Mouse (Mus musculus) lung, postnatal 25 days (tissue): ENCODE results near the gene Gm26741.
"Not testable (repeated sequence)": the region's sequence is repeated elsewhere in the genome, so short reads cannot be mapped to it uniquely, and the experiment has no call there.

Experiments used
- DNase-seq: peaks from one replicate; pipeline ENCODE4 v3.0.0; 2022; ENCODE audit warnings: low spot score

Gm26741 gene

DNA sequence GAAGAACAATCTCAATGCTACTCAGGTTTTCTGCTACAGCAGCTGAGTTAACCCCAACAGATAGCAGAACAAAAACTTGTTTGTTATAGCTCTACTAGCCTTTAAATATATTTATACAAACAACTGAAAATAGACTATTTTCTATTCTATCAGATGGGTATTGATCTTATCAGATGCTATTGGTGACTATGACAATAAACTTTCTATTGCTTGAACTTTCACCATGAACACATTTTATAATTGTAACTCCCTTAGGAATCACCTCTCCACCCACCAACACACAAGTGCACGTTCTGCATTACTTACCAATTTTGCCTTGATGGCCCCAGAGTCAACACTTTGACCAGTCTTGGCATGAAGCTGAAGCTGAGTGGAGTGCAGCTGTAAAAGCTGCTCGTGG is at the start of gene Gm26741:
Gene Gm26741, plus strand, starts transcription at position 301 of the 400 bp plus-strand sequence.
- no peak for DNase-seq

DNA sequence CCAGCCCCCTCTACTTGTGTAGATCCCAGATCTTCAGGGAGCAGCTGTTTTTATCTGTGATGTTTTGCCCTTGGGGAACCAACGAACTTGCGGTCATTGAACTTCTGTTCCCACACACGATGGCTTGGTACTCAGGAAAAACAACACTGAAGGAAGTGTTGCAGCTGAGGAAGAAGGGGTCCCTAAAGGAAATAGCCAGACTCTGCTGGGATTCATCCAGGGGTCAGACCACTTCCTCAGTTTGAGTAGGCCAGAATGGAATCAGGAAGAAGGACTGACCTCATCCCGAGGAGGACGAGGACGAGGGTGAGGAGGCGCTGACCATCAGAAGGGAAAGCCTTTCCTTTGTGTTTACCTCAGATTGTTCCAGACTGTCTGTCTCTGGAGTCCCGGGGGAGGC is 49.4 kb upstream of the Gm26741 start:
- peak; percentile 63 for DNase-seq

DNA sequence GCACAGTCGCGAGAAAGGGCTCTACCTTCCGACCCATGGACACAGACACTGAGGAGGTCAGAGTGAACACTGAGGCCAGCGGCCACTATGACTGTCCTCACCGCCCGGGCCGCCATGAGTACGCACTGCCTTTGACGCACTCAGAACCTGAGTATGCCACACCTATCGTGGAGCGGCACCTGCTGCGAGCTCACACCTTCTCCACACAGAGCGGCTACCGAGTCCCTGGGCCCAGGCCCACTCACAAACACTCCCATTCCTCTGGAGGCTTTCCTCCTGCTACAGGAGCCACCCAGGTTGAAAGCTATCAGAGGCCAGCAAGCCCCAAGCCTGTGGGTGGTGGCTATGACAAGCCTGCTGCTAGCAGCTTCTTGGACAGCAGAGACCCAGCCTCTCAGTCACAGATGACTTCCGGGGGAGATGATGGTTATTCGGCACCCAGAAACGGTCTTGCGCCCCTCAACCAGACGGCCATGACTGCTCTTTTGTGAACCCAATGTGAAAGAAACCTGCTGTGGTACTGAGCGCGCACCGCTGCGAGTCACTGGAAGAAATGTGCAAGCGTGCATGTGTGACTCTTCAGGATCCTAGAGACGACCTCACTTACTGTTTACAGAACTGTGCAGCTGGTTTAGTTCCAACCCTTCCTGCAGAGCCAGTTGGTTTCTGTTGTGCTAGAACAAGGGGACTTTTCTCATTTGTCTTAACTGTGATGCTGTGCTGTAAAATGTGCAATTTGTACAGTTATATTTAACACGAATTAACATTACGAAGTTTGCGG is 38.9 kb upstream of the Gm26741 start:
- DNase-seq = no peak

DNA sequence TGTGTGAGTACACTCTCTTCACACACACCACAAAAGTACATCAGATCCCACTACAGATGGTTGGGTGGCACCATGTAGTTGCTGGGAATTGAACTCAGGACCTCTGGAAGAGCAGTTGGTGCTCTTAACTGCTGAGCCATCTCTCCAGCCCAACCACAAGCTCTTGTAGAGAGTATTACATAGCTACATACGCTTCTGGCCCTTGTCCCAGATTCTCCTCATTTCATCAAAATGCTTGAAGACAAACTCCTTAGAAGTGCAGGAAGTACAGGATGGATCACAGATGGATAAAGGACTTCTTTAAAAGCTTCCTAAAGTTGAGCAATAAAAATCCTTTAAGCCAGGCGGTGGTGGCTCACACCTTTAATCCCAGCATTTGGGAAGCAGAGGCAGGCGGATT is 36.6 kb upstream of the Gm26741 start:
- no peak for DNase-seq

DNA sequence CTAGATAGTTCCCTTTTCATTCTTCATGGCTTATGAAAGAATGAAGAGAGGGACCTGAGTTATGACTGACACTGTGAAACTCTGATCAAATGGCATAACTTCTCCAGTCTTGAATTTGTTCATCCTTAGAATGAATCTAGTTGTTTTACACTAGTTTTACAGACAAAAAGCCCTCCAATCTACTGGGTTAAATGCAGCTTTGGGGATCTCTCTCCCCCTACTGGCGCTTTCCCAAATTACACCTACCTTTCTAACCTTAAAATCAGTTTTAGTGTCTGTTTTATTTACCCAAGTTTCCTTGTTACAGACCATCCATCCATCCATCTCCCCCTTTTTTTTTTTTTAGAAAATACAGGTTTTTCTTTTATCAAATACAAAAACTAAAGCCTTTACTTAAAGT is 27.6 kb upstream of the Gm26741 start:
- DNase-seq = peak; percentile 42

DNA sequence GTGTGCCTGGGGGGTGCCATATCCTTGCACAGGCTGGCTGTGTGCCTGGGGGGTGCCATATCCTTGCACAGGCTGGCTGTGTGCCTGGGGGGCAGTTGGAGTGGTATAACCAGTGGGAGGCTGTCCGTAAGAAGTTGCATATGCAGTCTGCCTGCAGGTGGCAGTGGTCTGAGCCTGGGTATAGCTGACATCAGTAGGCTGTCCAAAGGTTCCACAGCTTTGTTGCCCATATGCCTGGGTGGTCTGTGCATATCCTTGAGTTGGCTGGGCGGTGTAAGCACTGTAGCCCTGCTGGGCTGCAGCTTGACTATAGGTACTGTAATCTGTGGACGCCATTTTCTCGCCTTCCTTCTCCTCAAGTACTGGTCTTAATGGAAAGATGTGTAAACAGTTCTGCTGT is 15.2 kb upstream of the Gm26741 start:
- DNase-seq = not testable (repeated sequence)

DNA sequence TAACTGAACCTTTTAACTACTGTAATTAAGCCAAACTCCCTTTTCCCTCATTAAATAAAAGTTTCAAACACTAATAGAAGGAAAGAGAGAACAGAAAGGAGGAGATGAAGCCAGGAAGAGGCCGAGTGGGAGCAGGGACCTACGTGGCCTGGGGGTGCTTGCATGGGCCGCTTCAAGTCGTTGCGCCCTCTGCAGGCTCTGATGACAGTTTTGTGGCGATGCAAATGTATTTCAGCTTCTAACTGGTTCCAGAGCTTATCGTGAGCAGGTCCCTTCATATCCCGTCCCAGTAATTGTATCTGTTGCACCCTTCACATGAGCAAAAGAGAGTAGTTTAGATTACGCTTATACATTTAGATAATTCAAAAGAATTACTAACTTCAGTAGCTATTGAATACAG is 5.4 kb upstream of the Gm26741 start:
- DNase-seq = no peak

DNA sequence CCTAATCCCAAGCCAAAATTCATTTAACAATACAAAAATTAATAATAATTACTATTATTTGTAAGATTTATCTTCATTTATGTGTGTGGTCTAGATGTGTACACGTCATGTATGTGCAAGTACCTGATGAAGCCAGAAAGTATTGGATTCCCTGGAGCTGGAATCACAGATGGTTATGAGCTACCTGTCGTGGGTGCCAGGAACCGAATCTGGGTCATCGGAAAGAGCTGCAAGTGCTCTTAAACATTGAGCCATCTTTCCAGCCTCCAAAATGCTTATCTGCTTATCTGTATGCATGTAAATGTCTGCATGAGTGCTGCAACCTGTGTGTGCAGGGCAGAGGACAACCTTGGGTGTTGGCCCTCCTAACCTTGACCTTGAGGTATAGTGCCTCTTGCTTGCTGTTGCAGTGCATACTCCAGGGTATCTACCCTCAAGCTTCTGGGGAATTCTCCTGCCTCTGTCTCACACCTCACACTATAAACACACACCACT is 1.7 kb downstream of the Gm26741 start:
- no peak for DNase-seq

DNA sequence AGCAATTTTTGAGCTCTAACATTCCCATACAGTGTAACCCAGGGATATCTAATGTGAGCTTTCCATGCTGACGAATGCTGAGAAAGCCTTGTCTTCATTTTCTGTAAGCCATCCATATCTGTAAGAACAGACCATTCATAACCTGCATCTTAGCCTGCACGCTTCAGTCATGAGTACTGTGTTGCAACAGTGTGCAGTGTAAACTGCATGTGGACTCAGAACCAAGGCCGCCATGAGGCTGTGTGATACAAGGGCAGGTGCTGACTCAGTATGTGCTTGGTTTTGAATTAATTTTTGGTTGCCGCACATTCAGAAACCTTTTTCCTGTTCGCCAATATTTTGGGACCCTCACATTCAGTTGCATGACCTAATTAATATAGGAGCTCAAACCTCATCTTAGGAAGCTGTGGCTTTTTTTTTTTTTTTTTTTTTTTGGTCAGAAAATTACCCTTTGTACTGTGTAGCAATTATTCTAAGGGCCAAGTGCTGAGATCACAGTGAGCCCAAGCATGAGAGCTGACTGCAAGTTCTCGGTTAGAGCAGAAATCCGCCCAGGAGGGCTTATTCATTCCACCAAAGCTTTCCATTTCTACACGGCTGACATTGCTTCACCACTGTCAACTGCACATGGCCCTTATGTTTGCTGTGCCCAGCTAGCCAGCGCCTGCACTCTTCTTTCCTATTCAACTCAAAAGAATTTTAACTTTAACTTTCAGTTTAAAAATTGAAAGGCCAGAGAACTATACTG is 2.5 kb downstream of the Gm26741 start:
- DNase-seq = no peak

DNA sequence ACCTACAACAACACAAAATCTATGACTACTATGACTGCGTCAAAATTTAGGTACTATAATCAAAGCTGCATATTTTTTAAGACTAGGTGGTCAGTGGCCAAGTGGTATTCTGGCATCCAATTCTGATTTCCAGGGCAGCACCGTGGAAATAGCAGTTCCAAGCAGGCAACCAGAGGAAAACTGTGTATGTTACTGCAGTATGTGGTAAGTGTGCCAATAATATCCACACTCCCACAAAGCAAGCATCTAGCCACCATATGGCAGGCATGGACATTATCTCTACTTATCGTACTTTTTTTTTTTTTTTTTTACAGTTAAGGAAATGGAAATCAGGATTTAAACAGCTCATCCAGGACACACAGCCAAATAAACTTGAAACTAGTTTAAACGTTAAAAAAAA is 9.8 kb downstream of the Gm26741 start:
- DNase-seq = no peak

DNA sequence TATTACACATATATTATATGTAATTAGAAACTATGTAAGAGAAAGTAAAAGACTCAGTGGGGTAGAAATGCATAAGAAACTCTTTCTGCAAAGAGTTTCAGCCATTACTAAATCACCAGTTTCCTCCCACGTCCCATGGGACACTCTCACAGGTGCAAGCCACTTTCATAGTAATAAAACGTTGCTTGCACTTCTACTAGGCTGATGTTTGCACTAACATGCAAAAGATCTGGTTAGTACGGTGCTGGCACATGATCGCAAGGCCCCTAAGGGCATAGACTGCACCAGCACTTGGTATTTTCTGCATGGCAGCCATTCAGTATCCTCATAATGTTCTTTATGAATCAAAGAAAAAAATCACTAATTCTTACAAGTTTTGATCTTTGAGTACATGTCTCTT is 15.3 kb downstream of the Gm26741 start:
- peak; percentile 7 for DNase-seq

DNA sequence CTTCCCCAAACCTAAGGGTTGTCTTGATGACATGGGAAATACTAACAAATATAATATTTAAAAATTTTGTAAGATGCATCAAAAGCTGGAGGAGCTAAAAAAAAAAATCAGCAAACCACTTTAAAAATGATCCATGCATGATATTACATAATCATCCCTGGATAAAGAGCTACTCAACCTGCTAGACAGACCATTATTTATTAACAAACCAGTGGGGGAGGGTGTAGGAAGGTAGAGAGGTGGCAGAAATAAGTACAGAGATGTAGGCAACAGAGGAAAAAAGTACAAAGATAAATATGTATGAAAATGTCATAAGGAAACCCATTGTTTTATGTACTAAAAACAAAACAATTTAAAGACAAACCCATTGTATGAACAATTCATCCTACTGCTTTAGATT is 16.1 kb downstream of the Gm26741 start:
- DNase-seq = no peak

DNA sequence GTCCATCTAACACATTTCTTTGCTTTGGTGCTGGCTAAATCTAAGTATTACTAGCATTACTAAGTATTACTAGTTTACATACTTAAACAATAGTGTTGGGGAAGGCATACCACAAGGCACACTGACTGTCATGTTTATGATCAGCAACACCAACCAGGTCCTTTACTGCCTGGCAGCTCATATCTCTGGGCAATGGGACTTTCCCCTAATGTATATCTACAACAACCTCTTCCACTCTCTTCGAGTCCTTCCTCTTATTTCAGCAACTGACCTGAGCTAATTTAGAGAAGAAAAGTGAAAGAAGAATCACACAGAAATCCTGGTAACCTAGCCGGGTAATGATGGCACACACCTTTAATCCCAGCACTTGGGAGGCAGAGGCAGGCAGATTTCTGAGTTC is 17.9 kb downstream of the Gm26741 start:
- DNase-seq = no peak

DNA sequence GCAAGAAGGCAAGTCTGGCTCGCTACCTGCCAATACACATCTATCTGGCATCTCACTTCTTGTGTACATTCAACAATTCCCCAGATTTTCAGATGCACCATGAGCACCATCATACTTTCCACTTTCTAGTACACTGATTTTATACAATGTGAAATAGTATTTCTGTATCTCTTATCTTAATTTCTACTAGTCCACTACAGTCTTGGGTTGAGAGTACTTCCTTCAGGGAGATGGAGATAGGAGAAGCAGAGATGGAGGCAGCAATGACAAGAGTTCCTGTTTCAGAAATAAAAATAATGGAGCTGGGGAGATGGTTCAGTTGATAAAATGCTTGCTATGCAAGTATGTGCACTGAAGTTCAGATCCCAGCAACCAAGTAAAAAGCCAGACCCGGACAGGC is 19.2 kb downstream of the Gm26741 start:
- DNase-seq = no peak

DNA sequence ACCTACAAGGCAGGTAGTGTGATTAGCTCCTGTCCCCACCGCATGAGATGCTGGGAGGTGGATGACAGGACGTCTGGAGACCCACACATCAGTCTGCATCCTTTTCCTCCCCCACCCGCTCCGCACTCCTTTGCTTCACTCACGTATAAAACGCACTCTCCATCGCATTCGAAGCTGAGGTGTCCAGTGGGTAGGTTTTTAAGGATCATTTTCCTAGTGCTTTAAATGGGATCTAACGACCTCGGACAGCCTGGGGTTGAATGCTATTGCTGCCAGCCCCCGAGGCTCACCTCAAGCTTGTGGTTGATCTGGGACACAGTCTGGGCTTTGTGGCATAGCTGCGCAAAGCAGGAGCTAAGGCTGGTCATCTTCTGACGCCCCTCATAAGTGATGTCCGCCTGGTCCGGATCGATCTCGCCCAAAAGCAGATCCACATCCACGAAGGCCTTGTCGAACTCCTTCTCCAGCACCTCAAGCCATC is 22.8 kb downstream of the Gm26741 start:
- DNase-seq = no peak

DNA sequence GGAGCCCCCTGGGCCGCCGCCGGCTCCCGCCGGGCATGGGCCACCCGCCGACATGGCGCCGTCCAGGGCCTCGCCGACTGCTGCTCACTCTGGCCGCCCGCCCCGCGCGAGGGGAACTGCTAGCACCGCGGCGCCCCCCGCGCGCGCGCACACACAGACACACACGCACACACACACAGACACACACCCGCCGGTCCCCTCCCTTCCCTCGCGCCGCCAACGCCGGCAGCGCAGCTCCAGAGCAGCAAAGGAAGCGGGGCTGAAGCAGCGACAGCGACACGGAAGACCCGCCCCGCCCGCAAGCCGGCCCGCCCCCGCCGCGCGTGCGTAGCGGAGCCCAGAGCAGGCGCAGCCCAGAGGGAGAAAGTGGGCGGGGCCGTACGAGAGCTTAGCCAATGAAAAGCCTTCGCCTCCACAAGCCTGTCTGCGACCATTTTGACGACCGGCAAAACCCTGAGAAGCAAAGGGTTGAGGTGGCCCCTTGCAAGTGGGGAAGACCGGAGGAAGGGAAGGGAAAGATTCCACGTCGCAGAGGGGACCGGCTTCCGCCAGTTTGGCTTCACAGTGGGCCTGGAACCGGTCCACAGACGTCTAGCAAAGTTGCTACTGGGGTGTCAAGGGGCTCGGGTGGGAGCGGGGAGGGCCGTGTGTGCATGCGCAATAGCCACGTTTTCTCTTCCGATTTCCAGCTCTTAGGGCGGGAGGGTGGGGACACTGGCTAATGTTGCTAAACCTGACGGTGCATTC is 23.5 kb downstream of the Gm26741 start, which contains the start of gene Gopc:
Gene Gopc, minus strand, starts transcription at position 280 of the 747 bp plus-strand sequence.
- DNase-seq = peak; percentile 98

DNA sequence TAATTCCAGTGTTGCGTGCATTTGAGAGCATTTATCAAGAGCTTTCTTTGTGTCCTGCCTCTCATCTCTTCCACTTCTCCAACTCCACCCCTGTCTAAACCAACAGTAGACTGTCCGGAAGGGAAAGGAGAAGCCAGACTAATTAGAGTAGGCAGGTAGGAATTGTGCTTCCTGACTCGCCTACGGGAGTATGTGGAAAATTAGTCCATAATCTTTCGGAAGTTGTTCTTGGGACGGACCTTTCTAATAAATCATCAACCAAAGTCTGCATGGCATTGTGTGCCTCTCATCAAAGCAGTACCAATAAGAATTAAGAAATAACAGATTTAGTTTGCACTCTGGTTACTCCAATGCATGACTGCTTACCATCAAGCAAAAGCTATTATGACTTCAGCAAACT is 24.5 kb downstream of the Gm26741 start:
- DNase-seq = no peak

DNA sequence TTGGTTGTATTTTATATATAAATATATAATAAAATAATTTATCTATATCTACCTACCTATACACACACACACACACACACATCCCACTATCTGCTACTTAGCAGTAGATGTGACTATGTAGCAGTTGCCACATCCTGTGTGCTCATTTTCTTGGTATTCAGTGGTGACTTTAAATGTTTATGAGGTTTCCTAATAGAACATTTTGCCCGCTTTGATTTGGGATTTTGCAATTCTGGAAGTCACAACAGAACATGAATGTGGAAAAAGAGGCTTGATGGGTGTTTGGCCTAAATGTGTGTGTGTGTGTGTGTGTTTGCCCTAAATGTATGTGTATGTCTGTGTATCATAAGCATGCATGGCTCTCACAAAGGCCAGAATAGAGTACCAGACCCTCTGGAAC is 25.0 kb downstream of the Gm26741 start:
- DNase-seq = no peak

DNA sequence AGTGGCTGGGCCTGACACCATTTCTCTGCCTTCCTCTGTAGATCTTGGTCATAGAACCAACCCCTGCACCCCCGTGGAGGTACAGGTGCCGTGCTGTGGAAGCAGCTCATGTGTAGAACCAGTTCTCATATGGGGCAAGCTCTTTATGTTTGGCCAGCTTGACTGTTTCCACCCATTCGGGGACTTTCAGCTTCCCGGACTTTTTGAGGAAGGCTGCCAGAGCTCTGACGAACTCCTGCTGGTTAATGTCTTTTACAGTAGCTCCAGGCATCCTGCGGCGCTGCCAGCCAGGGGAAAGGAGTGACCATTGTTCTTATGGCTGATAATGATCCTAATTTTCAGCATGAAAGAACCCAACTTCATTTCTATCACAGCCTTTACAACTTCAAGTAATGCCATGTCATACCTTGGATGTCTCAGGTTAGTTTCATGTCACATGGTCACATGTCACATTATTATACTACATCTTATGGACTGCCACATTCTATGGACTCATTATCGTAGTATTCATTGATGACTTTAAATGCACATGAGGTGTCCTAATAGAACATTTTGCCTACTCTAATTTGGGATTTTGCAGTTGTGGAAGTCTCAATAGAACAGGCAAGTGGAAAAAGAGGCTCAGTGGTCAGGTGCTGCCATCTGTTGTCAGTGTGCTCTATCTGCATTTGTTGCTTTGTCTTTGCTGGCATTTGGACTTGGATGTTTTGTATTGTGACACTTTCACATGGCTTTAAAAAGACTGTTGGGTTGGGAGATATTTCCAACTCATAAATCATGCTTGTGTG is 26.4 kb downstream of the Gm26741 start:
- DNase-seq = peak; percentile 51

DNA sequence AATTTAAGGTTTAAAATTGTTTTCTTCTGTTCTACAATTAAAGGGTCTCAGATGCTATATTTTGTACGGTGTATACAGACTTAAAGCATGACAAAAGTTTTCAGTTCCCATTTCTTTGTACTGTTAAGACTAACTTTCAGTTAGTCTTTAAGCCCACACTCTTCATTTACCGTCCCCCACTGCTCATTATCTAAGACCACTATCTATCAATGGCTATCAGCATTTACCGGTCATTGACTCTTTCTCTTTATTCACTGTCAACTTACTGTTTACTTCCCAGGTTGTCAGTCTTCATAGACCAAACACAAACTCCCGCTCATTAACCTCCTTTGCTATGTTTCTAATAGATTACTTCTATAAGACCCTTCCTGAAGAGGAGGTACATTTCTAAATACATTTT is 28.6 kb downstream of the Gm26741 start:
- no peak for DNase-seq

DNA sequence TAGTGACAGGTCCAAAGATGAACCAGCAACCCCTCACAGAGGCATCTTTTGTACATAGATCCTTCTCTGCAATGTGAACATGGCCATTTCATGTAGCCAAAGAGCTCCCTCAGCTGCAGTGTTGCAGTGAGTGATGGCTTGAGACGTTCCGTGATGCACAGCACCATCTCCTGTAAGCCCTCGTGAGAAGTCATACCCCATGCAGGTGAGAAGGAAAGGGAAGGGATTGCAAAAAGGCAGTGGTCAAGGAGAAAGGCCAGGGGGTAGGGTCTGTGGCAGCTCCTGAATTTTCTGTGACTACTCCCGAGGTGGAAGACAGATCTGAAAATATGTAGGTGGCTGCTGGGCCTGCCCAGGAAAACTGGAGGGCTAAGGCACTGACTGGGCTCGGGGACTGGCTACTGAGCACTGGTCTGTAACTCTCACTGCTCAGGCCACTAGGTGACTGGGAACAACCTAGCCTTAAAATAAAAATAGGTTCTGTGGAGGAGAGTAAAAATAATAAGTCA is 30.4 kb downstream of the Gm26741 start, which contains the start of gene Nepn:
Gene Nepn, plus strand, starts transcription at position 51 of the 509 bp plus-strand sequence.
- DNase-seq = no peak
